Mouse (Mus musculus): Measurements from ENCODE around the gene Tdpoz2. TPM values are rescaled to one million over a fixed set of nuclear protein-coding genes. Genes with fewer than 3 reads are reported as not detected.
"Not testable (repeated sequence)": the region's sequence is repeated elsewhere in the genome, so short reads cannot be mapped to it uniquely, and the experiment has no call there.

Tdpoz2 gene
- not detected in 2 replicates for polyA plus RNA-seq (2015; fragmentation: Nextera tagmentation; extraction: Ambion mirVana)

GRCm38 (mm10) chr3:93652586-93652985 lies at the start of gene Tdpoz2:
Tdpoz2 (minus strand) TSS chr3:93652686.
- H3K36me3 ChIP-seq: no peaks in the 10 kb centered on the region
- no peak within 1 kb of the TSS for H3K27ac ChIP-seq
- H3K4me3 ChIP-seq (replicated peaks): no peak within 1 kb of the TSS
- H3K9ac ChIP-seq (replicated peaks): no peak within 1 kb of the TSS
- 89% methylated on average over 3 of the region's 3 CpGs for WGBS
- no peaks in the 10 kb centered on the region for H3K4me1 ChIP-seq (replicated peaks)
- no peak for ATAC-seq
- H3K4me2 ChIP-seq (replicated peaks): no peak within 1 kb of the TSS
- H3K9me3 ChIP-seq: no peaks in the 10 kb centered on the region
- no peaks in the 10 kb centered on the region for H3K27me3 ChIP-seq

DNA sequence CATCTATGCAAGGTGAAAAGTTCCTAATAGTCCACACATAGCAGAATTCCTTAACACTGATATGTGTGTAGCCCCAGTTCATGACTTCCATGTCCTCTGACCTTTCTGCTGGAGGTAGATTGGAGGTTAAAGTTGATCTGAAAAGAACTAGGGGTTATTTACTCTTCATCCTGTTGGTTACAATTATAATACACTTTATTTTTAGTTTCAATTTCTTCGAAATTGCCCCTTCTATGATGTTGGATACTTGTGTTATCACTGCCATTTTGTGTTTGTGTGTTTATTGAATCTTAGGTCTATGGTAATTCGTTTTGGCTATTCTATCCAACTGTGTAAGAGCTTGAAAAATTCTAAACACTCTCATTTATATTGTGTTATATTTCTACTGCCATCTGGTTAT lies 40.5 kb upstream of the Tdpoz2 start, which contains the start of gene Gm37596:
Gm37596 (minus strand) TSS at position 101 of the 400 bp plus-strand sequence.
- H3K27ac ChIP-seq; H3K4me1 ChIP-seq (replicated peaks); H3K4me2 ChIP-seq (replicated peaks); ATAC-seq; H3K4me3 ChIP-seq (replicated peaks); H3K36me3 ChIP-seq; H3K9ac ChIP-seq (replicated peaks); H3K9me3 ChIP-seq; H3K27me3 ChIP-seq: not testable (repeated sequence)
- WGBS: 81% methylated on average over 1 of the region's 2 CpGs

- H3K27me3 ChIP-seq; H3K4me3 ChIP-seq (replicated peaks): not testable (repeated sequence)
- 77% methylated on average over 3 of the region's 4 CpGs for WGBS
Observed at GRCm38 (mm10) chr3:93676210-93676609, 23.7 kb upstream of the Tdpoz2 start, which contains the start of gene Tdpoz1. Tdpoz1 (minus strand) TSS chr3:93676310.

GRCm38 (mm10) chr3:93670805-93671503 lies 18.5 kb upstream of the Tdpoz2 start:
- H3K9ac ChIP-seq (replicated peaks); H3K4me2 ChIP-seq (replicated peaks); H3K27me3 ChIP-seq; H3K36me3 ChIP-seq; H3K4me3 ChIP-seq (replicated peaks); ATAC-seq; H3K27ac ChIP-seq; H3K9me3 ChIP-seq; H3K4me1 ChIP-seq (replicated peaks): not testable (repeated sequence)
- 77% methylated on average over 5 of the region's 6 CpGs for WGBS

More at GRCm38 (mm10) chr3:93676210-93676609, 23.7 kb upstream of the Tdpoz2 start, which contains the start of gene Tdpoz1:
- H3K36me3 ChIP-seq; H3K4me2 ChIP-seq (replicated peaks); H3K27ac ChIP-seq; H3K4me1 ChIP-seq (replicated peaks); H3K9me3 ChIP-seq; ATAC-seq; H3K9ac ChIP-seq (replicated peaks): not testable (repeated sequence)

DNA sequence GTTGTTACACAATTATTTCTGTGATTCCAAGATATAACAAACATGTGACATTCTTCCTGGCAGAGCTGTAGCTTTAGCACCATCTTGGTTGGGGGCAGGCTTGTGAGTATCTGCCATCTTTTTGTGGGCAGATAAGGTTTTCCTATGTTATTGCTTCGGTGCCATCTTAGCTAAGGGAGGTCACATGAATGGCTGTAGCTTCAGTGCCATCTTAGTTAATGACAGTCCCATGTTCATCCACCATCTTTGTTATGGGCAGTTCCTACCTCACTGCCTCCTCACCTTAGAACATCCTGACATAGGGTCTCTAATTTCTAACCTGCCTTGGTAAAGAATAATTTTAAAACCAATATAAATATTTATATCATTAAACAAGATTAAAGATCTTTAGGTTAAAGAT lies 1.8 kb upstream of the Tdpoz2 start:
- no peaks in the 10 kb centered on the region for H3K9me3 ChIP-seq
- H3K27ac ChIP-seq: no peak overlapping the region
- H3K4me3 ChIP-seq (replicated peaks): no peak overlapping the region
- no peak overlapping the region for H3K4me2 ChIP-seq (replicated peaks)
- WGBS: 77% methylated on average over 1 of the region's 1 CpGs
- no peaks in the 10 kb centered on the region for H3K27me3 ChIP-seq
- no peak overlapping the region for H3K9ac ChIP-seq (replicated peaks)
- no peaks in the 10 kb centered on the region for H3K36me3 ChIP-seq
- ATAC-seq: no peak
- H3K4me1 ChIP-seq (replicated peaks): no peaks in the 10 kb centered on the region

GRCm38 (mm10) chr3:93630917-93631714 lies 21.4 kb downstream of the Tdpoz2 start:
- not testable (repeated sequence) for ATAC-seq; H3K4me3 ChIP-seq (replicated peaks); H3K27me3 ChIP-seq; H3K9me3 ChIP-seq; H3K4me2 ChIP-seq (replicated peaks); H3K36me3 ChIP-seq; H3K27ac ChIP-seq; H3K9ac ChIP-seq (replicated peaks); H3K4me1 ChIP-seq (replicated peaks)
- 92% methylated on average over 4 of the region's 4 CpGs for WGBS

GRCm38 (mm10) chr3:93608970-93609369 lies 43.5 kb downstream of the Tdpoz2 start:
- not testable (repeated sequence) for H3K9me3 ChIP-seq; H3K27ac ChIP-seq; H3K36me3 ChIP-seq; H3K27me3 ChIP-seq; H3K4me2 ChIP-seq (replicated peaks); H3K4me1 ChIP-seq (replicated peaks); H3K4me3 ChIP-seq (replicated peaks); H3K9ac ChIP-seq (replicated peaks)
- peak; percentile 73 for ATAC-seq

DNA sequence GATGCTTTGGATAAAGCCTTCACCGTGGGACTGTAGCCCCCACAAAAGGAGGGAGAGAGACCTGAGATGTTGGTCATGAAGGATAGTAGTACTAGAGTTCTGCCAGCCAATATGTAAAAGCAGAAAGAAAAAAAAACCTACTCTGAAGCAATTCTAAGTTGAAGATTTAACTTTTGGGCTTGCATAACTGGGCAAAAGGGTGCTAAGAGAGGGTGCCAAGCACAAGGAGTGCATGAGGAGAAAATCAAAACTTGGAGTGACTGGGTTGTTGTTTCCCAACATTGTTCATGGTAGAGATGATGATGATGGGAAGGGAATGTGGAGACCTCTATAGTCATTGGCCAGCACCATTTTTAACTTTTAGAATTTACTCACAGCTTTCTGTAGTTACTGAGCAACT lies 50.6 kb downstream of the Tdpoz2 start:
- no peak overlapping the region for H3K4me3 ChIP-seq (replicated peaks)
- no peaks in the 10 kb centered on the region for H3K36me3 ChIP-seq
- H3K27me3 ChIP-seq: no peaks in the 10 kb centered on the region
- ATAC-seq: no peak
- no peak overlapping the region for H3K4me2 ChIP-seq (replicated peaks)
- no peaks in the 10 kb centered on the region for H3K9me3 ChIP-seq
- H3K4me1 ChIP-seq (replicated peaks): no peaks in the 10 kb centered on the region
- WGBS: 64% methylated on average over 1 of the region's 1 CpGs
- no peak overlapping the region for H3K9ac ChIP-seq (replicated peaks)
- H3K27ac ChIP-seq: no peak overlapping the region

Other genes starting within 250 kb of the Tdpoz2 start
- gene Tchh, start 210.4 kb downstream of the Tdpoz2 start, polyA plus RNA-seq (2015; fragmentation: Nextera tagmentation; extraction: Ambion mirVana): 0.74 and 0.75 TPM in 2 replicates
- 0.09 TPM in 1 of 2 replicates, not detected in the other for gene Tchhl1, start 183.9 kb downstream of the Tdpoz2 start, polyA plus RNA-seq (2015; fragmentation: Nextera tagmentation; extraction: Ambion mirVana)
- gene S100a11, start 132.2 kb downstream of the Tdpoz2 start, polyA plus RNA-seq (2015; fragmentation: Nextera tagmentation; extraction: Ambion mirVana): 149 and 157 TPM in 2 replicates
- gene S100a10, start 97.6 kb downstream of the Tdpoz2 start, polyA plus RNA-seq (2015; fragmentation: Nextera tagmentation; extraction: Ambion mirVana): 90.8 and 93.2 TPM in 2 replicates
- gene Tdpoz1, start 23.6 kb upstream of the Tdpoz2 start, polyA plus RNA-seq (2015; fragmentation: Nextera tagmentation; extraction: Ambion mirVana): not detected in 2 replicates
- not detected in 2 replicates for gene Gm37596, start 40.4 kb upstream of the Tdpoz2 start, polyA plus RNA-seq (2015; fragmentation: Nextera tagmentation; extraction: Ambion mirVana)
- gene Gm5773, start 120.3 kb upstream of the Tdpoz2 start, polyA plus RNA-seq (2015; fragmentation: Nextera tagmentation; extraction: Ambion mirVana): not detected in 2 replicates
- not detected in 2 replicates for gene Tdpoz4, start 143.7 kb upstream of the Tdpoz2 start, polyA plus RNA-seq (2015; fragmentation: Nextera tagmentation; extraction: Ambion mirVana)
- not detected in 2 replicates for gene Tdpoz3, start 173.3 kb upstream of the Tdpoz2 start, polyA plus RNA-seq (2015; fragmentation: Nextera tagmentation; extraction: Ambion mirVana)